Mouse (Mus musculus) hindbrain, embryonic 11.5 days (tissue): ENCODE results near the gene Tgoln1. TPM values are rescaled to one million over a fixed set of nuclear protein-coding genes. Genes with fewer than 3 reads are reported as not detected.

Experiments used
- polyA plus RNA-seq: library from polyadenylated mRNA; unstranded; fragments of >200 nt; fragmentation: Nextera tagmentation; extraction: Ambion mirVana; gene quantifications from 2 replicates; pipeline ENCODE4 v1.2.1, GENCODE M21; 2014

The Tgoln1 gene
- polyA plus RNA-seq, 1 experiment from 2014 or later: 41.5 TPM

Other genes with a start within 250 kb of the Tgoln1 start
- gene Vamp5, start 236.5 kb downstream of the Tgoln1 start, polyA plus RNA-seq: 13.4 and 13.7 TPM in 2 replicates
- gene Vamp8, start 226.3 kb downstream of the Tgoln1 start, polyA plus RNA-seq: 35.2 and 37.9 TPM in 2 replicates
- 12.9 and 13.1 TPM in 2 replicates for gene Ggcx, start 202.7 kb downstream of the Tgoln1 start, polyA plus RNA-seq
- 409 and 478 TPM in 2 replicates for gene Mat2a, start 177.4 kb downstream of the Tgoln1 start, polyA plus RNA-seq
- 0.45 and 0.66 TPM in 2 replicates for gene Sh2d6, start 95.3 kb downstream of the Tgoln1 start, polyA plus RNA-seq
- gene Capg, start 72.6 kb downstream of the Tgoln1 start, polyA plus RNA-seq: 10.4 TPM in 2 replicates
- 17.7 and 18.5 TPM in 2 replicates for gene Elmod3, start 18.6 kb downstream of the Tgoln1 start, polyA plus RNA-seq
- gene Retsat, start 18.5 kb downstream of the Tgoln1 start, polyA plus RNA-seq: 6.0 and 7.4 TPM in 2 replicates
- gene Tcf7l1, start 172.3 kb upstream of the Tgoln1 start, polyA plus RNA-seq: 15.2 and 17.0 TPM in 2 replicates